Mouse (Mus musculus) forebrain, embryonic 14.5 days (tissue): Measurements from ENCODE around the gene Tmem98. TPM values are rescaled to one million over a fixed set of nuclear protein-coding genes. Genes with fewer than 3 reads are reported as not detected.

Experiments used
- ATAC-seq: fragments of 200-750 bp; cut with Nextera tagmentation; 2 replicates; pipeline ENCODE4 v1.8.0; 2017; ENCODE audit warnings: mild to moderate bottlenecking, moderate library complexity
- DNase-seq: peaks from one replicate; pipeline ENCODE4 v3.0.0-alpha.2; 2015; ENCODE audit warnings: low spot score
- H3K27ac ChIP-seq: fragments of 300-500 bp; sonication (generic); 2 replicates; pipeline ENCODE4 v1.5.1; 2014; ENCODE audit warnings: low read depth, mild to moderate bottlenecking, control low read depth, low read length, moderate library complexity
- H3K27me3 ChIP-seq: fragments of 300-500 bp; sonication (generic); replicated peaks from 2 replicates; pipeline ENCODE4 v1.6.1; 2014; ENCODE audit warnings: low read length, control low read depth, mixed read lengths; ENCODE audit not compliant: control insufficient read depth, insufficient read depth
- H3K36me3 ChIP-seq: fragments of 300-500 bp; sonication (generic); 2 replicates; pipeline ENCODE4 v1.6.1; 2014; ENCODE audit warnings: low read length, control low read depth; ENCODE audit not compliant: control insufficient read depth, insufficient read depth
- H3K4me1 ChIP-seq: fragments of 300-500 bp; sonication (generic); 2 replicates; pipeline ENCODE4 v1.6.1; 2014; ENCODE audit warnings: antibody characterized with exemption, low read length, control low read depth; ENCODE audit not compliant: control insufficient read depth, insufficient read depth
- H3K4me2 ChIP-seq: fragments of 300-500 bp; sonication (generic); 2 replicates; pipeline ENCODE4 v1.6.1; 2014; ENCODE audit warnings: mild to moderate bottlenecking, control low read depth, low read length
- H3K4me3 ChIP-seq: fragments of 300-500 bp; sonication (generic); 2 replicates; pipeline ENCODE4 v1.5.1; 2014; ENCODE audit warnings: low read depth, low read length, control low read depth
- H3K9ac ChIP-seq: fragments of 300-500 bp; sonication (generic); 2 replicates; pipeline ENCODE4 v1.6.1; 2014; ENCODE audit warnings: mild to moderate bottlenecking, low read length, control low read depth, moderate library complexity
- H3K9me3 ChIP-seq: fragments of 300-500 bp; sonication (generic); replicated peaks from 2 replicates; pipeline ENCODE4 v1.6.1; 2016; ENCODE audit warnings: low read length, control low read depth, mixed read lengths; ENCODE audit not compliant: control insufficient read depth
- WGBS: fragments of 180-500 bp; shearing (Covaris S2); extraction: QIAGEN DNeasy Blood & Tissue Kit; methylation state at CpG from one replicate; pipeline ENCODE4 v1.1.7; 2014; 5-methylcytosine and 5-hydroxymethylcytosine counted together
- polyA plus RNA-seq: library from polyadenylated mRNA; unstranded; fragments of >200 nt; fragmentation: Nextera tagmentation; extraction: Ambion mirVana; gene quantifications from 2 replicates; pipeline ENCODE4 v1.2.1, GENCODE M21; 2014

Tmem98 gene
- polyA plus RNA-seq, 1 experiment from 2014 or later: 43.3 TPM

DNA sequence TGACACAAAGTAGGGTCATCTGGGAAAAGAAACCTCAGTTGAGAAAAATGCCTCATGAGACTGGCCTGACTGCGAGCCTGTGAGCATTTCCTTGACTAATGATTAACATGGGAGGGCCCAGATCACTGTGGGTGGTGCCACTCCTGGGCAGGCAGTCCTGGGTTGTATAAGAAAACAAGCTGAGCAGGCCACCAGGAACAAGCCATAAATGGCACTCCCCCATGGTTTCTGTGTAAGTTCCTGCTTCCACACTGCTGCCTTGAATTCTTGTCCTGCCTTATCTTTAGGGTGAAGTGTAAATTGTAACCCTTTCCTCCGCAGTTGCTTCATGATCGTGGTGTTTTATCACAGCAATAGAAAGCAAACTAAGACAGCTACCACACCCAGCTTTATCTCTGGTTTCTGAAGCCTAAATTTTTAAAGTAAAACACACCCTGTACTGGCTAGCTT lies 25.7 kb upstream of the Tmem98 start:
- WGBS: 61% methylated on average over 3 of the region's 3 CpGs
- H3K4me2 ChIP-seq: no peak overlapping the region
- H3K4me1 ChIP-seq: no peaks in the 10 kb centered on the region
- H3K36me3 ChIP-seq: no peaks in the 10 kb centered on the region
- no peak overlapping the region for H3K9ac ChIP-seq
- H3K9me3 ChIP-seq: no peaks in the 10 kb centered on the region
- H3K27ac ChIP-seq: no peak overlapping the region
- 0 out of 2 replicates have a peak, but pooled peaks cover 3% of the 10 kb centered on the region for H3K27me3 ChIP-seq
- no peak overlapping the region for H3K4me3 ChIP-seq
- ATAC-seq: no peak
- no peak for DNase-seq

DNA sequence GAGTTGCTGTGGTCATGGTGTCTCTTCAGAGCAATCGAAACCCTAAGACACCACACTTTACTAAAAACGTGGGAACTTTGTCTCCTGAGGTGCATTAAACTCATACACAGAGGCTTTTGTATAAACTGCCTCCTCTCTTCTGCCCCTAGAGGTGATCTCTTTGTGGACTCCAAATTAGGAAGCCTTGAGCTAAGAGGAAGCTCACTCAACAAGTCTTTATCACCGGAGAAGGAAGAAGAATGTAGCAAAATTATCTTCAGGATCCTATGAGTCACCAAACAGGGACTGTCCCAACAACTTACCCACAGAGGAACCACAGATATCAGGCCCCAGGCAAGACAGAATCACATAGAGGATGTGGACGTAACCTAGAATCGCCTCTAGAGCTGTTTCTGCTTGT lies 24.3 kb upstream of the Tmem98 start:
- 87% methylated on average over 5 of the region's 5 CpGs for WGBS
- Histone ChIP-seq H3K9me3 (no peaks in the 10 kb centered on the region), H3K9ac (no peak overlapping the region), H3K27me3 (no peaks in the 10 kb centered on the region), H3K4me2 (no peak overlapping the region), H3K36me3 (no peaks in the 10 kb centered on the region), H3K4me1 (no peaks in the 10 kb centered on the region), H3K4me3 (no peak overlapping the region), H3K27ac (no peak overlapping the region)
- no peak for ATAC-seq
- DNase-seq: no peak

DNA sequence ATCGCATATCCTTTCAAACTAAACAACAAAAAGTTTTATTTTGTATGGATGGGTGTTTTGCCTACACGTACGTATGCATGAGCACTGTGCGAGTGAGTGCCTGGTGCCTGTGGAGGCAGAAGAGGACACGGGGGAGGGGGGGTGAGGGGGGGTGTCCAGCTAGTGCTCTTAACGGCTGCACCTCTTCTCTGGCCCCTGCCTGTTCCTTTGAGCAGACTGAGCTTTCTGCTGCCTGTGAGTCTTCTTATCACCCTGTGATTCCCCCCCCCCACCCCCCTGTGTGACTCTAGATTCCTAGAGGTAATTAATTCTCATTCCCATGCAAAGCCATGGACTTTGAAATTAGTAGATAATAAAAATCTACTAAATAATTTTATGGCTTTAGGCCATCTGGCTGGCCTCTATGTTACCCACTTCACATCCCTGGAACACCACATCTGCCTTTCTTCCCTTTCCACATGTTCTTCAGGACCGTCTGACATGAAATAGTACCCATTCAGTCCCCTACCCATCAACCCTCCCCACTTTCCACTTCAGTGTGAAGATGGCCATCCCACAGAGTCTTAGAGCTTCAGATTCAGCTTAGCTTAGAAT lies 20.2 kb upstream of the Tmem98 start:
- H3K4me1 ChIP-seq: no peaks in the 10 kb centered on the region
- DNase-seq: no peak
- H3K9ac ChIP-seq: no peak overlapping the region
- H3K36me3 ChIP-seq: no peaks in the 10 kb centered on the region
- H3K4me3 ChIP-seq: no peak overlapping the region
- 60% methylated on average over 7 of the region's 7 CpGs for WGBS
- no peaks in the 10 kb centered on the region for H3K9me3 ChIP-seq
- no peak overlapping the region for H3K4me2 ChIP-seq
- no peak overlapping the region for H3K27ac ChIP-seq
- no peak for ATAC-seq
- H3K27me3 ChIP-seq: no peaks in the 10 kb centered on the region

DNA sequence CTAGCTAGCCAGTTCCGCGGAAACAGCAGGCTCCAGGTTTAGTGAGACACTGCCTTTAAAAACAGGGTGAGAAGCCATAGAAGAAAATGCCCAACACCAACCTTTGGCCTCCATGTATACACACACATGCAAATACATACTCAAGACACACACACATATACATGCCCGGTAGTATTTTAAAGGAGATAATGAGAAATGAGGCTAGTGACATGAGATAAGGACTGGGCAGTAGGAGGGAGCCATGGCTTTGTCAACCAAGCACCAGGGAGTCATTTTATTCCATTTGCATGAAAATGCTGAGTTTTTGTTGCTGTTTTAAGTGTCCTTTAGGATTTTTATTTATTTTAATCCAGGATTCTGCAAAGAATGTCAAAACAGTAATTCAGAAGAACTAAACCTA lies 19.6 kb upstream of the Tmem98 start:
- Histone ChIP-seq H3K27ac (no peak overlapping the region), H3K4me3 (no peak overlapping the region), H3K36me3 (no peaks in the 10 kb centered on the region), H3K4me1 (no peaks in the 10 kb centered on the region), H3K4me2 (no peak overlapping the region), H3K9ac (no peak overlapping the region), H3K9me3 (no peaks in the 10 kb centered on the region), H3K27me3 (no peaks in the 10 kb centered on the region)
- WGBS: 61% methylated on average over 3 of the region's 3 CpGs
- no peak for ATAC-seq
- DNase-seq: no peak

DNA sequence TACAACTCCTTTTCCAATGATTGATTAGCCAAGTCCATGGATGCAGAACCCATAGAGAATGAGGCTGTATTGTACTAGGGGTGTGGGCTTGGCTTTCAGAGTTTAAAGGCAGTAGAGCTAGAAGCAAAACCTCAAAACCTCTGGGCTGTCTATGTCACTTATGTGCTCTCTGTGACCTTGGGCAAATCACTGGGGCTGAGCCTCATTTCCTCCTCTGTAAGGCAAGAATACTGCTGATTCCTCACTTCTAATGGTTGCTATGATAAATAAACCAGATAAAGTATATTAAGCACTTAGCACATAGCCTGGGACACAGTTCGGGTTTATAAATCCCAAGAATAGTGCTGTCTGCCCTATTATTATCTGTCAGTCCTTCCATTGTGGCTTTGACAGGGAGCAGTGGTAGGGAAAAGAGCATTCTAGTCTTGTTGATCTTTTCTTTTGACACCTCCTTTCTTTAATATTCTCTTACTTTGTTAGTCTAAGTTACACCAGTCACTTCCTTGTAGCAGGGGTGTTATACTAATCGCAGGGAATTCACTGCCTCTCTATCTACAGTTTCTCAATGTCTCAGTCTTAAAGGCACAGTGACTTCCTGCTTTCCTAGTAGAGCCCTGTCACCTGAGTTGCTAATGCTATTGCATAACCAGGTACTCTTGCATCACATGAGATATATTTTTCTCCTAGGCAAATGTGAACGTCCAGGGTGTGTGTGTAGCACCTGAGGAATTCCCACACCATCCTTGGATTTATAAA lies 18.1 kb upstream of the Tmem98 start:
- H3K9ac ChIP-seq: no peak overlapping the region
- H3K4me2 ChIP-seq: no peak overlapping the region
- DNase-seq (no peak), ATAC-seq (no peak)
- H3K4me3 ChIP-seq: no peak overlapping the region
- H3K4me1 ChIP-seq: no peaks in the 10 kb centered on the region
- H3K36me3 ChIP-seq: no peaks in the 10 kb centered on the region
- WGBS: 73% methylated on average over 3 of the region's 3 CpGs
- no peaks in the 10 kb centered on the region for H3K9me3 ChIP-seq
- H3K27me3 ChIP-seq: no peaks in the 10 kb centered on the region
- H3K27ac ChIP-seq: no peak overlapping the region

DNA sequence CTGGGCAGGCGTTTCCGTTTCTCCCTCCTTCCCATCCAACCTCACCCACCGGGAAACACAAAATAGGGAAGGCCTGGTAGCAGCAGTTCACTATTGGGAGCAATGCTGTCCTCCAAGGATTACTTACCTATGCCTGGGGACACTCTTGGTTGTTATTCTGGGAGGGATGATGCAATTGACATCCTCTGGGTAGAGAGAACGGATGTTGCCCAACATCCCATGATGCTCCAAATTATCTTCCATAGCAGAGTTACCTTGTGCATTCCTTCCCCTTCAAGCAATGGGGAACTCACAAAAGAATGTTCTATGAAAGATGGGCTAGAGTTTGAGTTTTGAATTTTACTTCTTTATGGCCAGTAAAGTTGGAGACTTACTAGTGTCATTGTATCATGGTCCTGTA lies 16.6 kb upstream of the Tmem98 start:
- no peaks in the 10 kb centered on the region for H3K36me3 ChIP-seq
- no peaks in the 10 kb centered on the region for H3K4me1 ChIP-seq
- WGBS: 90% methylated on average over 4 of the region's 4 CpGs
- H3K4me3 ChIP-seq: no peak overlapping the region
- DNase-seq: no peak
- no peak for ATAC-seq
- H3K4me2 ChIP-seq: no peak overlapping the region
- no peaks in the 10 kb centered on the region for H3K27me3 ChIP-seq
- no peak overlapping the region for H3K9ac ChIP-seq
- no peaks in the 10 kb centered on the region for H3K9me3 ChIP-seq
- no peak overlapping the region for H3K27ac ChIP-seq

DNA sequence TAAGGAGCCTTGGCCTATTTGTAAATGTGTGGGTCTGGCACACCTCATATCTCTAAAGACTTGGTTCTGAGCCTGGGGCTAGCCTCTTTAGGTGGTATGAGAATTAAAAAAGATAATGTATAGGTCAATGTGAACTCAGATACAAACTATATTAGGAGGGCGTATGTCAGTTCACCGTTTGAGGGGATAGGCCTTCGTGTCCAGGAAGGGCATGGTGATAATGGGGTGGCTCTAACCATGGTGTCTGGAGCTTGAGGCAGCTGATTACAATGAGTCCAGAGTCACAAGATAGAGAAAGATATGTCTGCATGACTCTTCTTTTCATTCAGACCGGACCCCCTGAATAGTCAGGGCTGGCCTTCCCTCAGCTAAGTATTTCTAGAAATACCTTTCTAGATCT lies 15.7 kb upstream of the Tmem98 start:
- DNase-seq (no peak), ATAC-seq (no peak)
- Histone ChIP-seq H3K27me3 (no peaks in the 10 kb centered on the region), H3K27ac (no peak overlapping the region), H3K9ac (no peak overlapping the region), H3K4me1 (no peaks in the 10 kb centered on the region), H3K4me3 (no peak overlapping the region), H3K9me3 (no peaks in the 10 kb centered on the region), H3K4me2 (no peak overlapping the region), H3K36me3 (no peaks in the 10 kb centered on the region)
- WGBS: 91% methylated on average over 4 of the region's 4 CpGs

DNA sequence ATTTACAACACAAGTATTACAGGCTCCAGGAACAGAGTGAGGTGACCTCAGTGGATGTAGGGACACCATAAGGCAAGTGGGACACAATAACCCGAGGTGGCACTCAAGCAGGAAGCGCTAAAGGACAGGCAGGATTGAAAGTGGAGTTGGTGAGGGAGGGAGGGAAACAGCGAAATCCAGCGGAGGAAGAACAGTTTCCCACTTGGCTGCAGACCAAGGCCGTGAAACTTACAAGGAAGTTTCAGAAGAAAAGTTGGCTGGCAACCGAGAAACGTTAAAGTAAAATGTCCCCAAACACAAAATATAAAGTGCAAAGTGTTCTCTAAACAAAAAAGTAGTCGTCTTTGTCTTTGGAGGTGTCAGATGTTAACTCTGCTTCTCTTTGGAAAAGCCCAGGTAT lies 14.5 kb upstream of the Tmem98 start:
- Histone ChIP-seq H3K36me3 (no peaks in the 10 kb centered on the region), H3K9me3 (no peaks in the 10 kb centered on the region)
- WGBS: 80% methylated on average over 8 of the region's 8 CpGs

DNA sequence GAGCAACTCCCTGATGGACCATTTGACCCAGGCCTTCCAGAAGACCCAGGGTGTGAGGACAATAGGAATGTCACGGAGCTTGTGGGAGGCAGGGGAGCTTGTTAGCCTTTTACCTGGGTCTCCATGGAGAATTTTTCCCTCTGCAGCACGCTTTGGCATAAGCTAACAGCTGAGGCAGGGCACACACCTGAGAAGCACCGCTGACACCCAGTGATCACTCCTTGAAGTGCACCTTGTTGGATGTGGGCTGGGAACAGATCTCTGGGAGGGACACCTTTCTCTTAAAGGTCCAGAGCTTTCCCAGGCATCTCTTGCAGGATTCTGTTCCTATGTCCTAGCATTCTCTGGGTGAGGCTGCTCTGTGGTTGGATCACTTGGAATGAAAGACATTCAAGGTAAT lies 10.0 kb upstream of the Tmem98 start:
- H3K4me1 ChIP-seq: no peaks in the 10 kb centered on the region
- no peak overlapping the region for H3K9ac ChIP-seq
- H3K4me3 ChIP-seq: no peak overlapping the region
- no peaks in the 10 kb centered on the region for H3K9me3 ChIP-seq
- no peaks in the 10 kb centered on the region for H3K27me3 ChIP-seq
- H3K4me2 ChIP-seq: no peak overlapping the region
- WGBS: 39% methylated on average over 3 of the region's 3 CpGs
- DNase-seq (no peak), ATAC-seq (no peak)
- H3K27ac ChIP-seq: no peak overlapping the region
- H3K36me3 ChIP-seq: no peaks in the 10 kb centered on the region

More for the DNA sequence above, 14.5 kb upstream of the Tmem98 start:
- Histone ChIP-seq H3K27me3 (no peaks in the 10 kb centered on the region), H3K4me2 (no peak overlapping the region), H3K4me3 (no peak overlapping the region), H3K9ac (no peak overlapping the region), H3K4me1 (no peaks in the 10 kb centered on the region), H3K27ac (no peak overlapping the region)
- DNase-seq (no peak), ATAC-seq (no peak)
